Mouse (Mus musculus) naive thymus-derived CD4-positive, alpha-beta T cell, adult 2 months (primary cell): ENCODE results near the gene Cxcl16.
"Not testable (repeated sequence)": the region's sequence is repeated elsewhere in the genome, so short reads cannot be mapped to it uniquely, and the experiment has no call there.

Experiments used
- DNase-seq: peaks from one replicate; pipeline ENCODE4 v3.0.0-alpha.2; 2011; ENCODE audit warnings: low read depth

The Cxcl16 gene

DNA sequence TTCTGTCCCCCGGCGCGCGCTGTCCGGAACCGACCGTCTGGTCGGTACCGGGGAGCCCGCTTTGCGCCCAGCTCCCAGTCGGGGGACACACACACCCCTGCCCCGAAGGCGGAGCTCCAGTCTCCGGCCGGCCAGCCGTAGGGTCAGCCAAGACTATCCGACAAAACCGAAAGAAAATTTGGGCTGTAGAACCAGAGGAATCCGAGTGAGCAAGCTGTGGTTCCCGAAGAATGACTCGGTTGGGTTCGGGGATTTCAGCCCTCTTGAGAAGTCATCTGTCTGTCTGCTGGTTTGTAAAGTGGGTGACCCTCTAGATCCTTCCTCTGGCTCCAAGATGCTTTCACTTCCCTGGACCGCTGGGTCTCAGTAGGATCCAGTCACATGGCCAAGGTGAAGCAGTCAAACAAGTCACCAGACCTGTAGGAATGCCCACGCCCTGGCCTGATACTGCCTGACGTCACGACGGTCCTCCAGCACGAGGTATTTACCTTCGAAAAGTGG is at the start of gene Cxcl16:
Gene Cxcl16, minus strand, starts transcription at position 384 of the 501 bp plus-strand sequence.
- DNase-seq, result no peak

DNA sequence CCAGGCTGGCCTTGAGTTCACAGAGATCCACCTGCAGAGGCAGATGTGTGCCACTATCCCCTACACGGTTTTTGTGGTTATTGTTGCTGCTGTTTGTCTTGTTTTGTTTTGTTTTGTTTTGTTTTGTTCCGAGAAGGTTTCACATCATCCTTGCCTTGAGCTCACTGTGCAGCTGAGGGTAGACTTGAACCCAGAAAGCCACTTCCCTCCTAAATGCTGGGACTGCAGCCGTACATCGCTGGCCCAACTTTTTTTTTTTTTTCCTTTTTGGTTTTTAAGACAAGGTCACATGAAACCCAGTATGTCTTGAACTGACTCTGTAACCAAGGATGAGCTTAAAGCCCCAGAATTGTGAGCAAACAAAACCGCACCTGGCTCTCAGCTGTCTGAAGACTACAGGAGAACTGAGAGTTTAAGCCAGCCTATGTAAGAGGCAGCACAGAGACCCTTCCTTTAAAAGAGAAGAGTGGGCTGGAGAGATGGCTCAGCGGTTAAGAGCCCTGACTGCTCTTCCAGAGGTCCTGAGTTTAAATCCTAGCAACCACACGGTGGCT is 47.3 kb upstream of the Cxcl16 start:
- no peak for DNase-seq

DNA sequence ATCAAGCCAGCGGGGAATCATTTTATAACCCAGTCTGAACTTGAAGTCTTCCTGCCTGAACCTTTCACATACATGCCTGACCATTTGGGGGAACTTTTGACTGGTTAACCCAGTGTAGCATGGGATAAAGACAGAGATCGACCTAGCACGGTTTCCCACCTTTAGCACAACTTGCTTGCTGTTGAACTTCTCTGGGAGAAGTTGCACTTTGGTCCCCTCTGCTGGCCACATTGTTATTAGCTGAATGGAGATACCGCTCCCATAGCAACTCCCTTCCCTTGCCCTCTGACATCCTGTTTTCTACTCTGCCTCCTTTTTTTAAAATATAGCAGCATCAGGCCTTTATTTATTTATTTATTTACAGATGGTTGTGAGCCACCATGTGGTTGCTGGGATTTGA is 46.6 kb upstream of the Cxcl16 start:
- peak; percentile 87 for DNase-seq

DNA sequence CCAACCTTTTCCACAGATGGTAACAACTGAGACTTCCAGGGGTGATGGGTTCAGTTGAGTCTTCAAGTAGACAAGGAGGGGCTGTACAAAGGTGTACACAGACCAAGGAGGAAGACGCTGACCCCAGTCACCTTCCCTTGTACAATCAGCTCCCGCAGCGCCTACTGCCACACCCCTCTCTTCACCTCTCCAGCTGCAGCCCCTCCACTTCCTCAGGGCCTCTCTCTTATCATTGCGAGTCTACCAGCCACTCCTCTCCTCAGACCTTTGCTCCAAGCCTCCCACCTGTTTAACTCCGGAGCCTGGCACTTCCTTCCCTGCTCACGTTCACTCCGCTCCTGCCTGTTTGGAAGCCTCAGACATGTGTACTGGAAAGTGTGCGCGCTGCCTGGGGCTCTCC is 45.2 kb upstream of the Cxcl16 start, which contains the start of gene Tm4sf5:
Gene Tm4sf5, plus strand, starts transcription at position 275 of the 400 bp plus-strand sequence.
- DNase-seq, result no peak

DNA sequence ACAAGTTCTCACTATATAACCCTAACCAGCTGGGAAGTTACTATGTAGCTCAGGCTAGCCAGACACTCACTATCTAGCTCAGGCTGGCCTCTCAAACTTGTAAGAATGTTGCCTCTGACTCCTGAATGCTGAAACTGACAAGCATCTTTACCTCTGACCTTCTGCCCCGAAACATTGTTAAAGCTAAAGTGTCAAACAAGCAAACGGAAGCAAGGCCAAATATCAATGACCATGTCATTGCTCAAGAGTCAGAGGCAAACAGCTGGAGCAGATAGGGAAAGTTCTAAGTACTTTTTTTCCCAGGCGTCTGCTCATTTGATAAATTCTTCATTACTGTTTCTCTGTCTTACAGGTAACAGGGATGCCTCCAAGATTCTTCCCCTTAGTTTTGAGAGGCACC is 42.2 kb upstream of the Cxcl16 start:
- DNase-seq, result no peak

DNA sequence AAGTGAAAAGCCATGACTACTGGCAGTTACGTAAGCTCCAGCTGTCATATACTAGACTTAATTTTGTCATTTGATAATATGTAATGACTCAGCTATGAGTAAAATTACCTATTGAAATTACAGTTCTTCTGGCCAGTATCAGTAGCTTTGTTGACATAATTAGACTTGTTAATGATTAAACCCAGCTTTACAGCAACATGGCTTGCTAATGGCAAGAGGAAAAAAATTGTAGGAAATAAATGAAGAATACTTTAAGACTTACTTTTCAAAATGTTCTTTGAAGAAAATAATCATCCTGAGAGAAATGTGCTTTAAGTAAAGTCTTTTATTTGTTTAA is 40.7 kb upstream of the Cxcl16 start:
- DNase-seq, result no peak

DNA sequence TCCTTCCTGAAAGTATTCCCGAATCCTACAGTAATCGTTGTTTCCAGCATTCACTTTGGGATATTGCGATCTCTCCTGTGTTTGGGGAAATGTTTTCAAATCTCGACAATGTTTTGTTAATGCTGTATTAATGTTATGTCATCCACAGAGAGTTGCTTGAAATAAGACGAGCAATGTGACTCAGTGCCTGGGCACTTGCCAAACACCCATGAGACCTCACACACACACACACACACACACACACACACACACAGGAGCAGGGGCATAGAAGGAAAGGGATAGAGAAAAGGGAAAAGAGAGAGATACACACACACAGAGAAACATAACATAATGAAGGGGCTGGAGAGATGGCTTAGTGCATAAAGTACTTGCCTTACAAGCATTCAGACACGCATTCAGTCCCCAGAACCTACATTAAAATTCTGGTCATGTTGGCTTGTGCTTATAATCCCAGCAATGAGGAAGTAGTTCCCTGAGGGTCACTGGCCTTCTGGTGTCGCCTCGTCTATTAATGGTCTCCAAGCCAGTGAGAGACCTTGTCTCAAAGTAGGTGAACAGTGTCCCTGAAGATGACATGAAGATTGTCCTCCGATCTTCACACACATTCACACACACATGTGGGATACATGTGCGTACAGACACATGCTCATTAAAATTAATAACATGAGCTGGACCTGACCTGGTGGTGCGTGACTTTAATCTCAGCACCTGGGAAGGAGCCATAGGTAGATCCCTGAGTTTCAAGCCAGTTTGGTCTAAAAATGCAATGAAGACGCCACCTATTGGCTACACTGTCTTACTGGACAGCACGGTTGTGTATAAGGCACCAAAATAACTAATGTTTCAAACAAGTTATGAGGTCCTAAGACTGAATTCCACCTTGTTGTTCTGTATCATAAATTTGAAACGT is 40.0 kb upstream of the Cxcl16 start:
- DNase-seq, result peak; percentile 48

DNA sequence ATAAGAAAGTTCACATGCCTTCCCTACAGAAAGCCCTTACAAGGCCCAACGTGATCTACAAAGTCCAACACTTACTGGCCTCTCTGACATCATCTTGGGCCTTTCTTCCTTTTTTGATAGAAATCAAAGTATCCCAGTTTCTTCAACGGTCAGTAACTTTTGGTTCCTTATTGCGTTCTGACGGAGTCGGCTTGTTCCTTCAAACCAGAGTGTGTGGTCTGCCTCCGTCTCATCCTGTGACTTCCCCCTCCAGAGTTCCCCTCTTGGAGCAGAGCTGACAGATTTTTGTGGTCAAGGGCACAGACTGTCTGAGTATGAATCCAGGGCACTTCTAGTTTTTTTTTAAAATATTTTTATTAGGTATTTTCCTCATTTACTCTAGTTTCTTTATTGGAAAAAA is 29.9 kb upstream of the Cxcl16 start:
- no peak for DNase-seq

DNA sequence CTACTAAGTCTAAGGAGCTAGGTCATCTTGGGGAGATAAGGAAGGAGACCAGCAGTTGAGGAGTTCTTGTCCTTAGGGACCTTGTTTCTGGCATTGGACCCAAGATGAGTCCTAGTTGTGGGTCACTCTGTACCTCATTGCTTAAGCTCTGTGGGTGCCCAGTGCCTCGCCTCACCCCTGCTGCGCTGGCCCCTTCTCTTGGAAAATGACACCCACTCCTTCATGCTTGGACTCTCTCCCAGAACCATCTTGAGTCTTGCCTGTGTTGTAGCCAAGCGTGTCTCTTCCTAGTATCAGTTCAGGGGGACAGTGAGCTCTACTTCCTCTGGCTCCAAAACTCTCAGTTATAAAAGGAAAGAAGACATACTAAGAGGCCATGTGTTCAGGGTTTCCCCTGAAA is 29.4 kb upstream of the Cxcl16 start:
- DNase-seq, result no peak

DNA sequence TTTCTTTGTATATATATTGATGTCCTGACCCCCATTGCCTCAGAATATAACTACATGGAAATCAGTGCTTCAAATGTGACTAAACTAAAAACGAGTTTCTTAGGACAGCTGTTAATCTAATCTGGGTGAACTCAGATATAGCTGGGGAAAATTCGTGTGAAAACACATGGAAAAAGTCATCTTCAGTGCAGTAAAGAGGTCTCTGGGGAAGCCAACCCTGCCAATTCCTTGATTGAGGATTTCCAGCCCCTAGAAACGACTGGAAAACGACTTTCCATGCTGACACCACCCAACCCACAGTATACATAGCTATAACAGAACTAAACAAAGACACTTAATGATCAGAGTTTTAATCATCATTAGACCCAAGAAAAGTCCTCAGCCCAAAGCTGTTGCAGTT is 28.0 kb upstream of the Cxcl16 start:
- no peak for DNase-seq

DNA sequence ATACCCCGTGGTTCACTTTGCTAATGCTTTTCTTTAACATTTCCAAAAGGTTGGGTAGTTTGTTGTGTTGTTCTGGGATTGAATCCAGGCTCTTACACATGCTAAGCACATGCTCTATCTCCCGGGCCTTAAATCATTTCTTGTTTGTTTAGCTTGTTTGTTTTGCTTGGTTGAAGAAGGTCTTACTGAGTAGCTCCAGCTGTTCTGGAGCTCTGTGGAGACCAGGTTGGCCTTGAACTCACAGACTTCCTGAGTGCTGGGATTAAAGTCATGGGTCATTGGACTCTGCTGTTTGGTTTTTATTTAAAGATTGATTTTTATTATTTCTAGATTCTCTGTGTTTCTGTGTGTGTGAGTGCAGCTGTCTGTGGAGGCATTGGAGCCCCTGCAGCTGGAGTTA is 25.7 kb upstream of the Cxcl16 start:
- no peak for DNase-seq

DNA sequence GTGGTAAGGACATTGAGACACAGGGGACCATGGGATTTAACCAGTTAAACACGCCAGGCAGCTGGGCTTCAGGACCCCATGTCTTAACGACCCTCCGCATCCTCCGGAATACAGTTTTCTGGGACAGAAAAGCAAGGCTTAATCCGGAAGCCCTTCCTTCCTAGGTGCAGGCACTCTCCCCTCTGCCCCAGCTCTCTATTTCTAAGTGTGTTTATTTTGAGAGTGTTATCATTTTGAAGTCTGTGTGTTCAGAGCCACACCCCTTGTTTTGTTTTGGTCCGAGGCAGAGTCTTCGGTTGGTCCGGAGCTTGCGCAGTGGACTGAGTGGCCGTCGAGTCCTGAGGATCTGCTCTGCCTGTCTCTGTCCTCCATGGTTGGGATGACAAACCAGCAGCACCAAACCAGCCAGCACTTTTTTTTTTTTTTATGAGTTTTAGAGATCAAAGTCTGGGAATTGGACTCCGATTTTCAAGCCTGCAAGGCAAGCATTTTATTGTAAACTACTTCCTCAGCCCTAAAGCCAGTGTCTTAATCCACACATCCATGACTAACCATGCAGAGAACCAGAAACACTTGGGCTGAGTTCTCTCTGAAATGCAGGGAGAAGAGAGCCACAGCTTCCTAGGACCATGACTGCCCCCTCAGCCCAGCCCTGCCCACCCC is 15.2 kb upstream of the Cxcl16 start:
- DNase-seq, result no peak

DNA sequence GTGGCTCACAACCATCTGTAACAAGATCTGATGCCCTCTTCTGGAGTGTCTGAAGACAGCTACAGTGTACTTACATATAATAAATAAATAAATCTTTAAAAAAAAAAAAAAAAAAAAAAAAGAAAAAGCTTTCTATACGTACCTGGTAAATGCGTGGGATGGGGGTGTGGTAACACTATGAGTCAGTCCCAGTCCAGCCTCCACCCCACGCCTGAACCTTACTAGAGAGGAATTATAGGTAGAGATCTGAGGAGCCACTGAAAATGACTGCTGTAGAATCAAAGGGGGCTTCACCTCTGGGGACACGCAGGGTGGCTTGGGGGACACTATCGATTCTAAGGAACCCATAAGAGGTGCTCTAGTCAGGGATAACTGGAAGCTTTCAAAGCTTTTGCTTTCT is 13.5 kb upstream of the Cxcl16 start:
- not testable (repeated sequence) for DNase-seq

DNA sequence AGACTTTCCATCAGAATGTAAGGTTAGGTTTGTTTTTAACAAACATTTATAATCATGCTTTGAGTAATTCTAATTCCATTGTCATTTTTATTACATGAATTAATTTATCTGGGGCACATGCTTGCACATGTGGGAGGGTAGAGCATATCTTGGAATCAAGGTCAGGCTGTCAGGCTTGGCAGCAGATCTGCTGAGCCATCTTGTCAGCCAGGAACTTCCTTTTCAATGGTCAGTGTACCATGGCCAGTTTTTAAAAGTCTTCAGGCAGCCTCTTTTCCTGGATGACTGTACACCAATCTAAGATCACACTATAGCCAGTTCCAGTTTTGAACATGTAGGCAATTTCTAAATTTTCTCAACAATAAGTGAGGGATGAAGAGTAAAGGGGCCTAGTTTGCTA is 12.9 kb upstream of the Cxcl16 start:
- DNase-seq, result no peak

DNA sequence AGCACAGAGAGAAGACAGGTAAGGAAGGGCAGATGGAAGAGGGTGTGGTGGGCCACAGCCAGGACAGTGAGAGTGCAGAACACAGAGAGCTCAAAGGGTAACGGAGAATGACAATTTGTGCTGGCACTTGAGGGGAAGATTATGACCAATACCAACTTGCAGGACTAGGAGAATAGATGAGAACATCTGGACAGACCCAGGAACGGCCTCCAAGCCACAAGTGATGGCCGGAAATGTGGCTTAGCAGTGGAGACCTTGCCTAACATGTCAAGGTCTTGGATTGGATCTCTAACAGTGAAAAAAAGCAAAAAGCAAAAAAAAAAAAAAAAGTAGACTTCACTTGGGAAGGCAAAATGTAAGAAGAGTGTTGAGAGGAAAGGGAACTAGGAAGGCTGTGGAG is 10.0 kb upstream of the Cxcl16 start:
- DNase-seq, result no peak

DNA sequence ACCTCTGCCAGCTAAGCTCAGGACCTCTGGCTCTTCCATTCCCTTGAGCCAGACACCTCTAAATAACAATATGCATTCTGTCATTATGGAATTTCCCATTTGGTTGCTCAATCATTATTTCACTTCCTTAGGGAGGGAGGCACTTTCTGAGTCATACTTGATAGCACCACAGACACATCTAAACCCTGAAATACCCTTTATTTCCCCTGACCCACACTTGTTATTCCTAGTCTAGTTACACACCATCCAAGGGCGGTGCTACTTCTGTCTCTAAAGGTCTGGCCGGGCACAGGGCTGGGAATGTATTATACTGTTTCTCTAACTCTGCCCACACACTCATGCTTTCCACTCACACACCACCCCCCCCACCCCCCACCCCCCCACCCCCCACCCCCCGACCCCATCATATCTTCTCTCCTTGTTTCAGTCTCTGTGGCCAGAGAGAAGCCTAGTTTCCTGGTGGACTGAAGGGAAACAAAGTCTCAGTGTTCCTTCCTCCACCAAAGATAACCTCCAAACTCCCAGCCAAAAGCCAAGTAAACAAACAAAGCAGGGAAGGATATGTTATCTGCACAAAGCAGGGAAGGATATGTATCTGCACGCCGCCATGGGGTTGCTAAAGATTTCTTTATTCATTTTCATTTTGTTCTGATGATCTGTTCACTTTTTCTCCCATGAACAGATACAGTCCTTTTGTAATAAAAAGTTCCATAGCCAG is 8.3 kb upstream of the Cxcl16 start:
- no peak for DNase-seq

DNA sequence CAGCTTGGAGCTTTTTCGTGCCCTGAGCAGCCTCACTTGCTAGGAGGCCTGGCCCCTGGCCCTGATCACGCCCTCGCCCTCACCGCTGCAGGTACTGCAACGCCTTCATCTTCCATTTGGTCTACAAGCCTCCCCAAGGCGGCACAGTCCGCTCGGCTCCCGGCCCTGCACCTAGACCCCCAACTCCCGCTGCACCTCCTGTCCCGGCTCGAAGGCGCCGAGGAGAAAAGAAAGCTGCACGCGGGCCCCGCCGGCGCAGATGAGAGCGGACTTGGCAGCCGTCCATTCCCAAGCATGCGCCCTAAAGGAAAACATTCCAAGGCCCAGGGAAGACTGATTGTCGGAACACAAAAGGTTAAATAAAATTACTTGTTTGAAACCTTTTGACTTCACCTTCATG is 6.0 kb upstream of the Cxcl16 start:
- DNase-seq, result no peak

DNA sequence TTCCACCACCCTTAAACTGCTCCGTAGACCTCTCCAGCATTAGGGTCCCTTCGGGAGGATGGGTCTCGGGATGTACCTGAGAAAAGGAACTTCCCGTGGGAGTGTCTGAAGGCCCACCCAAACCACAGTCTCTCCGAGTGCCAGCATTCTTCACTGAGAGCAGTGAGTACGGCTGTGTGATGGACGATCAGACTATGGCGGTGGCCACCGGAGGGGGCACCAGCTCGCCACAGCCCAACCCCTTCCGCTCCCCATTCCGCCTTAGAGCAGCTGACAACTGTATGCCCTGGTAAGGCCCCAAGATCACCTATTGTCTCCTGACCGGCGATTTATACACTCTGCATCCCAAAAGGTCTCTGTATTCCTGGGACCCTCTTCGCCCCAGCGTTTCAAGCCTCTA is 5.4 kb upstream of the Cxcl16 start:
- DNase-seq, result no peak

DNA sequence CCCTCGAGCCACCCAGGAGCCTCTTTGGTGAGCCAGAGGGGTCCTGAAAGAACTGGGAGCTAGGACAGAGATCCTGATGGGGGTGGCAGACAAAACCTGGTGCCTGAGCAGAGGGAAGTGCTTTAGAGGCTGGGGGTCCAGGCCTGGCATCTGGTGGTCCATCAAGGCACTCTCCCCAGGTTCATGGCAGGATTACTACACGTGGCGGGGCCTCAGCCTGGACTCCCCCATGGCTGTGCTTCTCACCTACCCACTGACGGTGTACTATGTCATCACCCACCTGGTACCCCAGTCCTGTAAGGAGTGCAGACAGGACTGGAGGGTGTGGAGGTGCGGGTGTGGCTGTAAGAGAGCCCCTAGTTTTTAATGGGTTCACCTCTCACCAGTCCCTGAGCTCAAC is 4.2 kb upstream of the Cxcl16 start:
- no peak for DNase-seq

DNA sequence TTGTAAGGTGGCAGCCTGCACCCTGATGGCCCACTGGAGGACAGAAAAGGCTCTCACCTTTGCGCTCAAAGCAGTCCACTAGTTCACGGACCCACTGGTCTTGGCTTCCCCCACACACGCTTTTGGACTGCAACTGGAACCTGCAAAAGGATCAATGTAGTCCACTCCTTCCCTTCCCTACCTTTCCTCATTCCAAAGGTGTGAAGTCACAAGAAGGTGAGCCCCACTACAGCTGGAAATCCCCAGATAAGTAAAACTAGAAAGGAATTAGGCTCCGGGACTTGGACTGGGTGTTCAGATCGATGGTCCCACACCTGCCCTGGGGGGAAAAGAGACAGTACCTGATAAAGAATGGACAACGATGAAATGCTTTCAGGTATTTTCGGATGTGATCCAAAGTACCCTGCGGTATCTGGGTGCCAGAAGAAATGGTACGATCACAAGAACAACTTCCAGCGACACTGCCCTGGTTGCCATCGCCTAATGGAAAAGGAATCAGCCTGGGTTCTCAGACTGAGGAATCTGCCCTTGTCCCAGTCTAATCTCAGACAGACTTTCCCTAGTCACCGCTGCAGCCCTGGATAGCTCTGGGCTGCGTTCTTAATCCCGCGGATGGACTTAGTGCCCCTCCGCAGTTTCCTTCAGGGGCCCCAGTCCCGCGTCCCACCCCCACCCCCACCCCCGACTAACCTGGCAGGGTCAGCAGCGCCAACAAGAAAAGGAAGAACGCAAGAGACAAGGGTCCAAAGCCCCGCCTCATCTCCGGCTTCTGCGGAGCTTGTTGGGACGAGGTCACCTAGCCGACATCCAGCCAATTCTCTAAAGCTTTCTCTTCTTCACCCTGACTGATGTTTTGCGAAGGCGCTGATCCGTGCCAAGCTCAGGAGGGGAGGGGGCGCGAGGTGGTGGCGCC is 840 bp downstream of the Cxcl16 start, which contains the start of gene Zmynd15:
Gene Zmynd15, plus strand, starts transcription at position 746 of the 913 bp plus-strand sequence.
- no peak for DNase-seq
